ENCODE assay signal across 10 mouse cellular contexts in genomic region chr8:84728474-84728873, GRCm38 (mm10). TPM values are rescaled to one million over a fixed set of nuclear protein-coding genes. Genes with fewer than 3 reads are reported as not detected.
DNase-seq lines count a peak whose midpoint lies in the region; ATAC-seq and TF ChIP-seq lines count a peak whose summit lies in the region.
"Had no signal": no experiment of that assay in that cellular context is flagged by ENCODE, and none has a peak within 500 bp of the region (broad histone marks: within the 10 kb centered on the region; RNA-seq: fewer than 3 reads in every experiment).

No protein-coding gene starts in this region.

- no peak for DNase-seq in left cerebral cortex, adult 2 months (ENCODE audit: extremely low spot score in 1 of 2, low spot score in 2 of 2)
- no peak for DNase-seq in left cerebral cortex, postnatal 25 days (ENCODE audit: low spot score in 2 of 2)
- no peak for DNase-seq in forebrain, embryonic 10.5 days (ENCODE audit: extremely low spot score, low spot score)
- peak; percentile 59 for DNase-seq in forebrain, postnatal 0 days
- no peak for DNase-seq in frontal cortex, postnatal 25 days (ENCODE audit: low spot score in 2 of 2)
- no peak for DNase-seq in urinary bladder, postnatal 14 days (ENCODE audit: low spot score)
- DNase-seq: kidney, postnatal 25 days; right cerebral cortex, adult 18-20 months had no signal

- H3K27ac ChIP-seq in left cerebral cortex, adult 2 months = peak overlapping the region; percentile 87
- H3K27ac ChIP-seq in forebrain, embryonic 10.5 days = peak overlapping the region; percentile 44
- peak overlapping the region; percentile 62 for H3K27ac ChIP-seq in forebrain, postnatal 0 days (ENCODE audit: low read depth, low read length)
- peak overlapping the region; percentile 46 for H3K27ac ChIP-seq in midbrain, embryonic 12.5 days (replicated peaks)

- 70% methylated on average over 3 of the region's 3 CpGs for WGBS in forebrain, embryonic 10.5 days
- WGBS in forebrain, postnatal 0 days = 26% methylated on average over 3 of the region's 3 CpGs
- 69% methylated on average over 3 of the region's 3 CpGs for WGBS in midbrain, embryonic 12.5 days

- H3K36me3 ChIP-seq in forebrain, embryonic 10.5 days (replicated peaks) = no peaks in the 10 kb centered on the region; the same call in 1 of the 2 replicates
- peaks cover 43% of the 10 kb centered on the region for H3K36me3 ChIP-seq in forebrain, postnatal 0 days (ENCODE audit: insufficient read depth)
- peaks cover 4% of the 10 kb centered on the region; the same call in 1 of the 2 replicates for H3K36me3 ChIP-seq in midbrain, embryonic 12.5 days

- H3K4me1 ChIP-seq in forebrain, embryonic 10.5 days = peaks cover 79% of the 10 kb centered on the region
- H3K4me1 ChIP-seq in forebrain, postnatal 0 days (ENCODE audit: insufficient read depth) = peaks cover 38% of the 10 kb centered on the region
- H3K4me1 ChIP-seq in midbrain, embryonic 12.5 days = peaks cover 79% of the 10 kb centered on the region

- TF ChIP-seq CTCF in left cerebral cortex, adult 2 months (IDR thresholded peaks at IDR 0.05) = no peak
- no peak for TF ChIP-seq CTCF in forebrain, postnatal 0 days (IDR thresholded peaks at IDR 0.05; ENCODE audit: low read depth)

- H3K4me3 ChIP-seq in left cerebral cortex, adult 2 months = no peak overlapping the region
- no peak overlapping the region for H3K4me3 ChIP-seq in forebrain, embryonic 10.5 days
- no peak overlapping the region for H3K4me3 ChIP-seq in forebrain, postnatal 0 days (ENCODE audit: low read depth, low read length)
- no peak overlapping the region for H3K4me3 ChIP-seq in midbrain, embryonic 12.5 days
- H3K4me3 ChIP-seq: megakaryocyte, embryonic 14.5 days had no signal

- peaks cover 98% of the 10 kb centered on the region for H3K27me3 ChIP-seq in forebrain, embryonic 10.5 days (ENCODE audit: poor library complexity, severe bottlenecking)
- no peaks in the 10 kb centered on the region for H3K27me3 ChIP-seq in forebrain, postnatal 0 days (ENCODE audit: insufficient read depth, low read length)
- H3K27me3 ChIP-seq in midbrain, embryonic 12.5 days = peaks cover 70% of the 10 kb centered on the region

- H3K9me3 ChIP-seq in forebrain, embryonic 10.5 days = no peaks in the 10 kb centered on the region
- H3K9me3 ChIP-seq in forebrain, postnatal 0 days (ENCODE audit: low read length) = no peaks in the 10 kb centered on the region
- no peaks in the 10 kb centered on the region for H3K9me3 ChIP-seq in midbrain, embryonic 12.5 days
- H3K9me3 ChIP-seq: megakaryocyte, embryonic 14.5 days had no signal

- H3K9ac ChIP-seq in forebrain, postnatal 0 days = no peak overlapping the region
- H3K9ac ChIP-seq in midbrain, embryonic 12.5 days (replicated peaks) = no peak overlapping the region

- H3K4me2 ChIP-seq in forebrain, postnatal 0 days (ENCODE audit: low read depth) = peak overlapping the region; percentile 8; the same call in 1 of the 2 replicates
- H3K4me2 ChIP-seq in midbrain, embryonic 12.5 days (replicated peaks) = no peak overlapping the region

- ATAC-seq in forebrain, postnatal 0 days = peak; percentile 77
- ATAC-seq in midbrain, embryonic 12.5 days (ENCODE audit: low FRiP score, low read depth) = peak; percentile 61

- intact Hi-C loops in left cerebral cortex, adult 2 months (cut with DNase I) = no loop called here
- intact Hi-C loops in left cerebral cortex, postnatal 25 days (cut with DNase I) = no loop called here

RNA-seq across cellular contexts. Expression of gene G430095P16Rik, which starts 5.7 kb away (rescaled TPM):
- not detected for total RNA-seq in left cerebral cortex, adult 2 months (2021)
- under 1 TPM in 1 of 2 experiments, not detected in 1; 0.71 TPM for total RNA-seq in left cerebral cortex, postnatal 25 days (2021)
- polyA plus RNA-seq in forebrain, embryonic 10.5 days (2016; fragmentation: Nextera tagmentation; extraction: Ambion mirVana) = 1.3 and 2.1 TPM in 2 replicates
- not detected in 2 replicates for total RNA-seq in forebrain, postnatal 0 days (2014; rRNA removed)
- 0.56 and 1.0 TPM in 2 replicates for polyA plus RNA-seq in forebrain, postnatal 0 days (2015; fragmentation: Nextera tagmentation; extraction: Ambion mirVana)
- 2.0 and 2.4 TPM in 2 replicates for polyA plus RNA-seq in midbrain, embryonic 12.5 days (2016; fragmentation: Nextera tagmentation; extraction: Ambion mirVana)

RNA-seq across cellular contexts. Expression of gene Lyl1, which starts 27.2 kb away (rescaled TPM):
- total RNA-seq in left cerebral cortex, adult 2 months (2021) = 1 to 10 TPM; 1.6 to 2.6 TPM
- total RNA-seq in left cerebral cortex, postnatal 25 days (2021) = 1 to 10 TPM; 2.8 to 3.5 TPM
- 4.9 and 5.8 TPM in 2 replicates for polyA plus RNA-seq in forebrain, embryonic 10.5 days (2016; fragmentation: Nextera tagmentation; extraction: Ambion mirVana)
- total RNA-seq in forebrain, postnatal 0 days (2014; rRNA removed) = 2.2 and 2.7 TPM in 2 replicates
- polyA plus RNA-seq in forebrain, postnatal 0 days (2015; fragmentation: Nextera tagmentation; extraction: Ambion mirVana) = 2.4 and 2.5 TPM in 2 replicates
- 3.5 and 5.6 TPM in 2 replicates for polyA plus RNA-seq in midbrain, embryonic 12.5 days (2016; fragmentation: Nextera tagmentation; extraction: Ambion mirVana)

RNA-seq across cellular contexts. Expression of gene Nacc1, which starts 40.8 kb away (rescaled TPM):
- total RNA-seq in left cerebral cortex, adult 2 months (2021) = 10 to 100 TPM; 95.5 to 96.8 TPM
- 10 to 100 TPM; 97.8 to 97.9 TPM for total RNA-seq in left cerebral cortex, postnatal 25 days (2021)
- 31.3 and 31.5 TPM in 2 replicates for polyA plus RNA-seq in forebrain, embryonic 10.5 days (2016; fragmentation: Nextera tagmentation; extraction: Ambion mirVana)
- 65.9 and 78.2 TPM in 2 replicates for total RNA-seq in forebrain, postnatal 0 days (2014; rRNA removed)
- 14.6 and 14.7 TPM in 2 replicates for polyA plus RNA-seq in forebrain, postnatal 0 days (2015; fragmentation: Nextera tagmentation; extraction: Ambion mirVana)
- 20.8 and 25.0 TPM in 2 replicates for polyA plus RNA-seq in midbrain, embryonic 12.5 days (2016; fragmentation: Nextera tagmentation; extraction: Ambion mirVana)

RNA-seq across cellular contexts. Expression of gene Trmt1, which starts 42.4 kb away (rescaled TPM):
- total RNA-seq in left cerebral cortex, adult 2 months (2021) = 100 to 1,000 TPM; 108 to 115 TPM
- 10 to 100 TPM; 85.2 to 90.1 TPM for total RNA-seq in left cerebral cortex, postnatal 25 days (2021)
- polyA plus RNA-seq in forebrain, embryonic 10.5 days (2016; fragmentation: Nextera tagmentation; extraction: Ambion mirVana) = 68.8 and 69.3 TPM in 2 replicates
- total RNA-seq in forebrain, postnatal 0 days (2014; rRNA removed) = 89.5 and 94.8 TPM in 2 replicates
- polyA plus RNA-seq in forebrain, postnatal 0 days (2015; fragmentation: Nextera tagmentation; extraction: Ambion mirVana) = 59.8 and 67.5 TPM in 2 replicates
- 53.6 and 58.8 TPM in 2 replicates for polyA plus RNA-seq in midbrain, embryonic 12.5 days (2016; fragmentation: Nextera tagmentation; extraction: Ambion mirVana)
